Mouse (Mus musculus): ENCODE measurements around the gene Sp1.

DNA sequence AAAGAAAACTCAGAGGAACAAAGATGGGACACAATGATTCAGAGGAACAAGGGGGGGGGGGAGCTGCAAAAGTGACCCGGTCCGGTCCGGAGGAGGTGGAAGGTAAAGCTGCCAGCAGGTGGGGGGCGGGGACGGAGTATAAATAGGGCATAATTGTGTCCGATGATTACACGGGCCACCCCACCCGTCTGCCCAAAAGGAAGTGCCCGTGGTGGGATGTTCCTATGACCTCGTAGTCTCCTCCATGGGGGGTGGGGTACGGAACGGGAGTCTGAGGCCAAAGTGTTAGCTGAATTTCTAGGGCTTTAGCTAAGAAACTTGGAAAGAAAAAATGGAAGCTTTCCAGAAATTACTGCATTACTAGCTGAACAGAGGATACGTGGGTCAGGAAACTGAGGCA lies 36.0 kb upstream of the Sp1 start:
- TF ChIP-seq POLR2A (IDR thresholded peaks at IDR 0.05; ENCODE audit: borderline replicate concordance, extremely low read depth, insufficient read depth, insufficient read length, poor library complexity, severe bottlenecking) (no peak), CTCF (IDR thresholded peaks at IDR 0.05; ENCODE audit: borderline replicate concordance, extremely low read depth, insufficient read depth, insufficient read length) (no peak)
